Mouse (Mus musculus): ENCODE measurements around the gene Pkp3. TPM values are rescaled to one million over a fixed set of nuclear protein-coding genes. Genes with fewer than 3 reads are reported as not detected.
A peak's percentile ranks its signal among the peaks of the same experiment; 100 is the strongest.

Gene Pkp3
- total and polyA plus RNA-seq, 3 experiments = not detected

DNA sequence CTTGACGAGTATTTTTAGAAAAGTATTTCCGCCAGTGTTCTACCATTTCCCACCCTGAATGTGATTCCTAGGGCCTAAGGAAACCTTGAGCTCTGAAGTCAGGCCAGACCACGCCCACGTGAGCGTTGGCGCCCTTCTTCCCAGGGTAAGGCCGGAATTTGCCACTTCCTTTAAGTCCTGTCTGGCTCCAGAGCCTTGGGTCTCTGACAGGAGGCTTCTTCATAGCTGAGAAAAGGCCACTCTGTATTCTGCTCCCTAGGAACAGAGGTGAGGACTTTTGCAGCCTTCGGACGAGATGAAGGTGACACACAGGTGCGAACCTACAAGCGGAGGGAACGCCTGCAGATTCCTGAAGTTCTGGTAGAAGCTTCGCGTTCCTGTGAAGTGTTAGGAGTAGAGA, 44.2 kb downstream of the Pkp3 start, which contains the start of gene Ptdss2:
Gene Ptdss2, plus strand, starts transcription at position 138 of the 400 bp plus-strand sequence.
- Histone ChIP-seq H3K9ac (ENCODE audit: control insufficient read depth, low read depth, low read length, poor library complexity, severe bottlenecking) (peak within 1 kb of the TSS; percentile 71), H3K79me2 (ENCODE audit: control insufficient read depth, insufficient read depth, low read length, poor library complexity) (no peaks in the 10 kb centered on the region), H3K36me3 (ENCODE audit: control insufficient read depth in 1 of 2, insufficient read depth in 2 of 2, low read length in 2 of 2) (peaks cover 0 to 20% of the 10 kb centered on the region in 2 experiments; a peak in 2 of 4 replicates), H3K4me3 (ENCODE audit: control insufficient read depth in 1 of 2, insufficient read depth in 1 of 2, low read depth in 2 of 2, low read length in 2 of 2) (peak within 1 kb of the TSS; percentile 84 to 99), H3K9me3 (replicated peaks; ENCODE audit: insufficient read depth, low read length) (no peaks in the 10 kb centered on the region), H3K27me3 (ENCODE audit: control insufficient read depth in 1 of 2, insufficient read depth in 2 of 2, low read length in 2 of 2) (no peaks in the 10 kb centered on the region), H3K27ac (ENCODE audit: control insufficient read depth, low read depth, low read length) (peak within 1 kb of the TSS; percentile 24; the same call in 1 of the 2 replicates), H3K4me1 (ENCODE audit: control insufficient read depth in 1 of 2, insufficient read depth in 2 of 2, low read length in 2 of 2) (peaks cover 7 to 22% of the 10 kb centered on the region in 2 experiments)
- no peak for TF ChIP-seq TBP (IDR thresholded peaks at IDR 0.05; ENCODE audit: low read depth, low read length)
- TF ChIP-seq MAZ (IDR thresholded peaks at IDR 0.05; ENCODE audit: low read depth, low read length) = no peak
- TF ChIP-seq RCOR1 (IDR thresholded peaks at IDR 0.05; ENCODE audit: low read depth, low read length) = no peak
- TF ChIP-seq ZC3H11A (IDR thresholded peaks at IDR 0.05; ENCODE audit: low read depth, low read length) = no peak
- no peak for TF ChIP-seq TCF12 (IDR thresholded peaks at IDR 0.05; ENCODE audit: low read depth, low read length)
- TF ChIP-seq ZKSCAN1 (IDR thresholded peaks at IDR 0.05; ENCODE audit: low read depth, low read length) = no peak
- no peak for TF ChIP-seq E2F4 (IDR thresholded peaks at IDR 0.05; ENCODE audit: borderline replicate concordance, low read depth, low read length)
- TF ChIP-seq MEF2A (IDR thresholded peaks at IDR 0.05; ENCODE audit: extremely low read depth, insufficient replicate concordance, low read depth, low read length, poor library complexity, severe bottlenecking) = no peak
- TF ChIP-seq GATA1 (IDR thresholded peaks at IDR 0.05; ENCODE audit: low read depth, low read length) = no peak
- no peak for TF ChIP-seq ZMIZ1 (IDR thresholded peaks at IDR 0.05; ENCODE audit: low read depth, low read length)
- TF ChIP-seq TAL1 (IDR thresholded peaks at IDR 0.05; ENCODE audit: low read length) = no peak
- no peak for TF ChIP-seq UBTF (IDR thresholded peaks at IDR 0.05; ENCODE audit: borderline replicate concordance, insufficient read depth, low read depth, low read length)
- TF ChIP-seq ZNF384 (IDR thresholded peaks at IDR 0.05; ENCODE audit: low read depth, low read length) = no peak
- no peak for TF ChIP-seq BHLHE40 (IDR thresholded peaks at IDR 0.05; ENCODE audit: borderline replicate concordance, low read depth, low read length)
- no peak for TF ChIP-seq NELFE (IDR thresholded peaks at IDR 0.05; ENCODE audit: low read depth, low read length)
- no peak for DNase-seq (ENCODE audit: low read depth, low spot score)

DNA sequence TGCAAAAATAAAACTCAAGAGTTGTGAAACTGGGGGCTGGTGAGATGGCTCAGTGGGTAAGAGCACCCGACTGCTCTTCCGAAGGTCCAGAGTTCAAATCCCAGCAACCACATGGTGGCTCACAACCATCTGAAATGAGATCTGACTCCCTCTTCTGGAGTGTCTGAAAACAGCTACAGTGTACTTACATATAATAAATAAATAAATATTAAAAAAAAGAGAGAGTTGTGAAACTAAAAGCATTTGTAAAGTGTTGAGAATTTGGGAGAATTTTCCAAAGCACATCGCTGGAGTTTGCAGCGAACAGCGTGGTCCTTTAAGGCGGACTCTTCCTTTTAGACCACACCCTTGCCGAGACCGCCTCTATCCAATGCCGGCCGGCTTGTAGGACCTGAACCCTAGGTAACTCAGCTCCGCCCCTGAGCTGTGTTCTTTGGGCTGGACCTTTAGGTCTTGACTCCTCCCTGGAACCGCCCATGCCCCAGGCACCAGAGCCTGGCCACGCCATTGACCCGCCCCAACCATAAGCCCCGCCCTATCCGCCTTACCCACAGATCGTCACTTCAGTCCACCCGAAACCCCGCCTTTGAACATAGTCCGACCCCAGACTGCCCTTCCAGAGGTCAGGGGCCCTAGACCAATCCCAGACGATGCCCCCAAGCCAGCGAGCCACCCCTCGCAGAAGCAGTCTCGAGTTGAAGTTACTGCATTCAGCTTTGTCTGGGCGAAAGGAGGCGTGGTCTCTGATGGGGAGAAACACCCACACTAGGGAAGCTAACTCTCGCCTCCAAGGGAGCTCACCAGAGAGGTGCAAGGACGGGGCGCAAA, 44.9 kb downstream of the Pkp3 start:
- Histone ChIP-seq H3K36me3 (ENCODE audit: control insufficient read depth in 1 of 2, insufficient read depth in 2 of 2, low read length in 2 of 2) (peaks cover 0 to 23% of the 10 kb centered on the region in 2 experiments; a peak in 2 of 4 replicates), H3K4me1 (ENCODE audit: control insufficient read depth in 1 of 2, insufficient read depth in 2 of 2, low read length in 2 of 2) (peaks cover 7 to 22% of the 10 kb centered on the region in 2 experiments), H3K9ac (ENCODE audit: control insufficient read depth, low read depth, low read length, poor library complexity, severe bottlenecking) (peak overlapping the region; percentile 71), H3K27me3 (ENCODE audit: control insufficient read depth in 1 of 2, insufficient read depth in 2 of 2, low read length in 2 of 2) (no peaks in the 10 kb centered on the region), H3K79me2 (ENCODE audit: control insufficient read depth, insufficient read depth, low read length, poor library complexity) (no peaks in the 10 kb centered on the region), H3K9me3 (replicated peaks; ENCODE audit: insufficient read depth, low read length) (no peaks in the 10 kb centered on the region), H3K4me3 (ENCODE audit: control insufficient read depth in 1 of 2, insufficient read depth in 1 of 2, low read depth in 2 of 2, low read length in 2 of 2) (peak overlapping the region; percentile 84 to 99), H3K27ac (ENCODE audit: control insufficient read depth, low read depth, low read length) (peak overlapping the region; percentile 24; the same call in 1 of the 2 replicates)
- TF ChIP-seq EP300 (IDR thresholded peaks at IDR 0.05; ENCODE audit: low read depth in 1 of 2, low read length in 2 of 2) (no peak), GATA1 (IDR thresholded peaks at IDR 0.05; ENCODE audit: low read depth, low read length) (no peak), JUND (IDR thresholded peaks at IDR 0.05; ENCODE audit: low read depth, low read length) (no peak), MYC (IDR thresholded peaks at IDR 0.05; ENCODE audit: low read depth, low read length) (no peak), NRF1 (IDR thresholded peaks at IDR 0.05; ENCODE audit: insufficient read depth, low read depth, low read length, poor library complexity, severe bottlenecking) (0 out of 2 replicates have a peak, but pooled peaks have one; percentile 31), NELFE (IDR thresholded peaks at IDR 0.05; ENCODE audit: low read depth, low read length) (0 out of 2 replicates have a peak, but pooled peaks have one; percentile 30), HCFC1 (IDR thresholded peaks at IDR 0.05; ENCODE audit: low read depth, low read length) (peak; percentile 46; the same call in 1 of the 2 replicates), CTCF (IDR thresholded peaks at IDR 0.05 in 2 of 3, conservative IDR thresholded peaks at IDR 0.05 in 1 of 3; ENCODE audit: control insufficient read depth in 1 of 3, insufficient read depth in 1 of 3, low read depth in 2 of 3, low read length in 3 of 3, poor library complexity in 1 of 3, severe bottlenecking in 1 of 3) (0 out of 6 replicates have a peak, but pooled peaks of 1 of the 3 experiments have one; percentile 5), SIN3A (IDR thresholded peaks at IDR 0.05; ENCODE audit: low read length) (peak; percentile 25), TBP (IDR thresholded peaks at IDR 0.05; ENCODE audit: low read depth, low read length) (peak; percentile 71)
- peak; percentile 99 for DNase-seq (ENCODE audit: low read depth, low spot score)

Data from MEL (cell line).